Mouse (Mus musculus) urinary bladder, adult 18-20 months (tissue): ENCODE results near the gene Rhobtb3.
"Not testable (repeated sequence)": the region's sequence is repeated elsewhere in the genome, so short reads cannot be mapped to it uniquely, and the experiment has no call there.

ENCODE experiments used
- DNase-seq, 2 experiments: peaks; one replicate each; pipeline ENCODE4 v3.0.0; 2022; ENCODE audit warnings: low spot score in 2 of 2, mixed read lengths in 2 of 2

Rhobtb3 gene

DNA sequence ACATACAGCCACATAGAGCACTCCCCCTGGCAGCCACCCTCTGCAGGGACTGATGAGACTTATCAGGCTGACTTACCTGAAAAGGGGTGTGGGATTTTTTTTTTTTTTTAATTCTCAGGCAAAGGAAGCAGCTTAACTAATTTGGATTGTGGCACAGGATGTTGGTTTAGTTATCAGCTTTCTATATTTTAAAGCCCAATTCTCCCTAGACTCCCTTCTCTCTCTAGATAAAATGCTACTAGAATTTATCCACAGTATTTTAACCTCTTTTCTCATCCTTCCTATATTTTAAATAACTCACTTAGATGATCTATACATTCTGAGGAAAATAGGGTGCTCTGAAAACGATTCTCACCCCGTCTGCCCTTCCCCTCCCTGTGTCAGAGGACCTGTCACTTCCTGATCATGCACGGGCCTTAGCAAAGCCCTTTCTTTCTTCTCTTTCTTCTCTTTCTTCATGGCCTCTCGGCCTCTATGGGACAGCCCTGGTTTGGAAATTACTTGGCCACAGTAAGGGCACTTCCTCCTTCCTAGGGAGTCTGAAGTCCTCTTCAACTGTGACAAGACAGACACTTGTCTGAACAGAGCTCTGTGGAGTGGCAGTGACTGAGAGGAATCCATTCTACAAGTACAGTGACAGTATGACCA, 98.1 kb downstream of the Rhobtb3 start:
- DNase-seq = no peak

- DNase-seq = no peak
Measured at GRCm38 (mm10) chr13:75844833-75845518, 98.7 kb downstream of the Rhobtb3 start.

GRCm38 (mm10) chr13:75843993-75844683, 99.6 kb downstream of the Rhobtb3 start:
- DNase-seq = no peak

DNA sequence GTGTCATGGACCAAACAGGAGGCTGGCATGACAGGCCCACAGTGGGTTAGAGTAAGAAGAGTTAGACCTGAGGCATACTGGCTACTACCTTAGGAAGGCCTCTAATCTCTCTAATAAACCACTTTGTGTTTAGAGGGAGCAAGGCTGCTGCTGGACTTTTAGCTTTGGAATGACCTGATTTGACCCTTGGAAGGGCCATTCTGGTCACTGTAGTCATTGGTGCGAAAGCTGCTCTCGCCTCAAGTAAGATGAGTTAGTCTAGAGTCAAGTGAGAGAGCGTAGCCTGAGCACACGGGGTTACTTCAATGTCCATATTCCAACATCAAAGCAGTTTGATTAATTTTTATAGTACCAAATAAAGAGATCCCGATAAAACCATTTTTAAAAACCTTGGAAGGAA, 100.4 kb downstream of the Rhobtb3 start:
- DNase-seq = no peak

GRCm38 (mm10) chr13:75841950-75842349, 101.8 kb downstream of the Rhobtb3 start:
- no peak for DNase-seq

GRCm38 (mm10) chr13:75840752-75841285, 102.9 kb downstream of the Rhobtb3 start:
- DNase-seq = no peak

GRCm38 (mm10) chr13:75839719-75840481, 103.8 kb downstream of the Rhobtb3 start, which contains the start of gene Glrx:
Glrx (plus strand) TSS chr13:75839868.
- DNase-seq = peak; percentile 56 to 70

- no peak for DNase-seq
Measured at GRCm38 (mm10) chr13:75838506-75838905, 105.2 kb downstream of the Rhobtb3 start.

GRCm38 (mm10) chr13:75835461-75835860, 108.3 kb downstream of the Rhobtb3 start:
- no peak for DNase-seq

GRCm38 (mm10) chr13:75833499-75833898, 110.2 kb downstream of the Rhobtb3 start:
- DNase-seq = no peak

DNA sequence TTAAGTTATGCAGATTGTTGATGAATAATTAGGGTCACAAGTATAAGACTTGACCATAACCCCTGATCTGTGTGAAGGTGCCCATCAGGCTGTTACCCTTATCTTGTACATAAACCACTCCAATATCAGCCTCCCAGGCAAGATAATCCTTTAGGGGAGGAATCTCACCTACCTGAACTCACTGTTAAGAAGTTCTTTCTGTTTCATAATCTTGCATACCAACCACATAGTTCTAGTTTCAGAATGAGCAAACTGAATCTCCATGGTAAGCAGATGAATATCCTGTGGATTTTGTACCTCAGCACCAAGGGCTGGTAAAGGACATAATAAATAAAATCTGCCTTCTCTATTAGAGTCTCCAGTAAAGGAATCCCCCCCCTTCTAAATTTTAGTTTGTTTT, 111.0 kb downstream of the Rhobtb3 start:
- no peak for DNase-seq

DNA sequence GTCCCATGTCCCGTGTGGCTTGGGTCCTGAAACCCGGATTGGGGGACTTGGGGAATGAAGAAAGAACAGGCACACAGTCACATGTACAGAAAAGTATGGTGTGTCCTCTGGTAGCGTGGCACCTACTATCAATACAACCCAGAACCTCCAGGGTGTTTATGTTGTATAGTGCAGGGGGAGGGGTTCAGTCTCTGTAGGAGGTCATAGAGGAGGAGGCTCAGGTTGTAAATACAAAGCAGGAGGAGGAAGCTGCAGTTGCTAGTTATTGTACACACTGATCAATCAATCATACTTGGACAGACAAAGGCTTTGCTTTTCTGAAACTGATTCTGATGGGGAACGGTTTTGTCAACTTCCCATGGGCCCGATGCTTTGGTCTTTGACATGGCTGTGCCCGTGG, 112.0 kb downstream of the Rhobtb3 start:
- no peak for DNase-seq

DNA sequence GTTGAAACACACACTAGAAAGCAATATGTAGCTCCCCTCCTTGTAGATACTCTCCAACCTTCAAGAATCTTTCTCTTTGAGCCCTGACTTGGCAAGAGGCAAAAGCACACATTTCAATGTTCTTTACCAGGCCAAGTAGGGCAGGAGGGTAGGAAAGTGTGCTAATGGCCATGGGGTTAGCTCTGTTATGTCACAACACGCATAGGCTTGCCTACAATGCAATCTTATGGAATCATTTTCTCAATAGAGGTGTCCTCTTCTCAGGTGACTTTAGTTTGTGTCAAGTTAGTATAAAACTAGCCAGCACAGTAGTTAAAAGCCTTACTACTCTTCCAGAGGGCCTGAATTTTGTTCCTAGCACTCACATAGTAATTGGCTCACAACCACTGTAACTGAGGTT, 113.0 kb downstream of the Rhobtb3 start:
- no peak for DNase-seq

DNA sequence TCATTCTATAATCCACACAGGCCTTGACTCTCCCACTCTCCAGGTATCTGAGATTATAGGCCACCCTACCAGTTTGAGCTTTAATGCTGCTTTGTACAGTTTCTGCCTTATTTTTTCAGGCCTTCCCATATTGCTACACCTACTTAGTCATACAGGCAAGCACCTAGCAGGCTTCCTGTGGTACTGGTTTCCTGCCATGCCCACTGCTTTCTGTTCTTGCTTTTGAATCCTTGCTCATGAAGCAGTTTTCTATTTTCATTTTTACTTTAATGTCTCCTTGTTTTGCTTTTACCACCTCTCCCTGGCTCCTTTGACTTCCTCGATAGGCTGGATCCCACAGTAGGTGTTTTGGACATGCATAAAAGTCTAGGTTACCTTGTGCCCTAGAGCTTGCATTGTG, 118.3 kb downstream of the Rhobtb3 start:
- no peak for DNase-seq

DNA sequence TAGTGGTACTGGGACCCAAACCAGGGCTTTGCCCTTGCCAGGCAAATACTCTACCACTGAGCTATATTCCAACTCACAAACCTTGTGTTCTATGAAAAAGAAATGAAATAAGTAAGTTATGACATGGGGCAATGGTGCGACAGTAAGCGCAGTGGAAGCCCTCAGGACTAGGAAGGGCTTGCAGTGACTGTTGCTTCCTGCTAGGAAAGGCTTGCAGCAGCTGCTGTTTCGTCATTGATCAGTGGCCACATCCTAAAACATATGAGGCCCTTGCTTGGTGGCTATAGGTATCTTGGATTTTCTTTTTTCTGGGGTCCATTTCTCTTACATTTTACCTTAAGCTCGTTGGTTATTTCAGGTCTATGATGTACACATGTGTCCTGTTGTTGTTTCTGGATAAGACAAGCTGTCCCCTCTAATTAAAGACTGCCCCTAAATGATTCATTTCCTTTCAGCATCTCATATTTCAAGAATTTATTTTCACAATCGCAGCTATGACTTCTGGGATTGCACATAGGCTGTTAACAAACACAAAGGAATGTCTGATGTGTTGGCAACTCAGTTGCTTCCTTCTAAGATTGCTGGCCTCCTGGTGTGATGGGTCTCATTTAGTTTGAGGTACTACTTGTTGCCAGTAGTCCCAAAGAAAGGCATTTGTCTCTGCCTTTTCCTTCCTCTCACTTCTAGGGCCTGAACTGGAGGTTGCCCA, 119.0 kb downstream of the Rhobtb3 start:
- no peak for DNase-seq

GRCm38 (mm10) chr13:75823201-75823600, 120.5 kb downstream of the Rhobtb3 start:
- no peak for DNase-seq

DNA sequence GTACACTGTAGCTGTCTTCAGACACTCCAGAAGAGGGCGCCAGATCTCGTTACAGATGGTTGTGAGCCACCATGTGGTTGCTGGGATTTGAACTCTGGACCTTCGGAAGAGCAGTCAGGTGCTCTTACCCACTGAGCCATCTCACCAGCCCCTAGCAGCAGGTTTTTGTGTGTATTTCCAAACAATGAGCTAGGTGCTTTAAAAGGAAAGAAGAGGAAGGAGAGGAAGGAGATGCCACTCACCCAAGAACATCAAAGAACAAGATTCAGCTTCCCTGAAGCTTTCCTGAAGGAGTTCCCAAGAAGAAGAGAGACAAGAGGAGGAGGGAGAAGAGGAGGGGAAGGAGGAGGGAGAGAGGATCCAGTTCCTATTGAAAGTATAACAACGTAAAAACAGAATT, 121.4 kb downstream of the Rhobtb3 start:
- not testable (repeated sequence) for DNase-seq

- no peak for DNase-seq
Measured at GRCm38 (mm10) chr13:75819898-75820297, 123.8 kb downstream of the Rhobtb3 start.
